Mouse (Mus musculus) lung, postnatal 36 days (tissue): Measurements from ENCODE around the gene Il34.

Source experiments
- DNase-seq: peaks from one replicate; pipeline ENCODE4 v3.0.0; 2022; ENCODE audit warnings: mixed read lengths

The Il34 gene

GRCm38 (mm10) chr8:110775721-110776120 is 30.0 kb downstream of the Il34 start:
- DNase-seq, result no peak

GRCm38 (mm10) chr8:110775316-110775715 is 30.4 kb downstream of the Il34 start:
- no peak for DNase-seq

GRCm38 (mm10) chr8:110774725-110775124 is 31.0 kb downstream of the Il34 start:
- DNase-seq, result peak; percentile 51

GRCm38 (mm10) chr8:110774047-110774446 is 31.7 kb downstream of the Il34 start:
- DNase-seq, result peak; percentile 53

GRCm38 (mm10) chr8:110772452-110772851 is 33.3 kb downstream of the Il34 start:
- no peak for DNase-seq

GRCm38 (mm10) chr8:110767261-110767660 is 38.5 kb downstream of the Il34 start:
- no peak for DNase-seq

- no peak for DNase-seq
These were observed 41.1 kb downstream of the Il34 start for GRCm38 (mm10) chr8:110764671-110765070.

GRCm38 (mm10) chr8:110761988-110762387 is 43.7 kb downstream of the Il34 start:
- DNase-seq, result no peak

- DNase-seq, result peak; percentile 84
These were observed 44.5 kb downstream of the Il34 start for GRCm38 (mm10) chr8:110761185-110761584.

- peak; percentile 46 for DNase-seq
These were observed 45.3 kb downstream of the Il34 start for GRCm38 (mm10) chr8:110760280-110760940.

- no peak for DNase-seq
These were observed 49.5 kb downstream of the Il34 start for GRCm38 (mm10) chr8:110756196-110756595.

GRCm38 (mm10) chr8:110755511-110756170 is 50.1 kb downstream of the Il34 start:
- DNase-seq, result no peak

GRCm38 (mm10) chr8:110754713-110755112 is 51.0 kb downstream of the Il34 start:
- no peak for DNase-seq

- no peak for DNase-seq
These were observed 54.2 kb downstream of the Il34 start for GRCm38 (mm10) chr8:110751490-110751889.

GRCm38 (mm10) chr8:110750269-110750668 is 55.5 kb downstream of the Il34 start:
- no peak for DNase-seq

- peak; percentile 77 for DNase-seq
These were observed 56.1 kb downstream of the Il34 start for GRCm38 (mm10) chr8:110749500-110750170.

GRCm38 (mm10) chr8:110746661-110747060 is 59.1 kb downstream of the Il34 start:
- DNase-seq, result no peak

GRCm38 (mm10) chr8:110745162-110745561 is 60.6 kb downstream of the Il34 start:
- no peak for DNase-seq

GRCm38 (mm10) chr8:110742452-110742818 is 63.3 kb downstream of the Il34 start:
- DNase-seq, result no peak

GRCm38 (mm10) chr8:110741816-110742451 is 63.8 kb downstream of the Il34 start:
- DNase-seq, result no peak

- no peak for DNase-seq
These were observed 65.0 kb downstream of the Il34 start for GRCm38 (mm10) chr8:110740629-110741175.

GRCm38 (mm10) chr8:110738591-110739195 is 67.0 kb downstream of the Il34 start:
- DNase-seq, result no peak

GRCm38 (mm10) chr8:110733036-110733435 is 72.7 kb downstream of the Il34 start:
- DNase-seq, result no peak
